Mouse (Mus musculus) kidney, adult 2 months (tissue): ENCODE measurements at regions not wholly inside any gene's neighbourhood (a gene's known extent, or its start where the extent isn't known, plus 50 kb on each side); places are given as distances from the start of the nearest gene placed in this dataset.

Experiments used
- DNase-seq: peaks from one replicate; pipeline ENCODE4 v3.0.0; 2021
- H3K27ac ChIP-seq: fragments of 200-500 bp; 2 replicates; pipeline ENCODE4 v1.5.1; 2012; ENCODE audit warnings: low read depth, low read length, control low read depth, inconsistent platforms; ENCODE audit not compliant: insufficient read depth
- H3K27me3 ChIP-seq: fragments of 200-500 bp; replicated peaks from 2 replicates; pipeline ENCODE4 v1.6.1; 2012; ENCODE audit warnings: mild to moderate bottlenecking, moderate library complexity, low read length, inconsistent platforms; ENCODE audit not compliant: control insufficient read depth, insufficient read depth
- H3K36me3 ChIP-seq: fragments of 200-500 bp; 2 replicates; pipeline ENCODE4 v1.6.1; 2012; ENCODE audit warnings: mild to moderate bottlenecking, moderate library complexity, low read length, inconsistent platforms; ENCODE audit not compliant: control insufficient read depth, insufficient read depth
- H3K4me1 ChIP-seq: fragments of 200-500 bp; 2 replicates; pipeline ENCODE4 v1.6.1; 2011; ENCODE audit warnings: low read length; ENCODE audit not compliant: control insufficient read depth, insufficient read depth
- H3K4me3 ChIP-seq: fragments of 200-500 bp; 2 replicates; pipeline ENCODE4 v1.5.1; 2011; ENCODE audit warnings: mild to moderate bottlenecking, low read depth, low read length, control low read depth; ENCODE audit not compliant: insufficient read depth
- CTCF ChIP-seq: fragments of 200-500 bp; conservative IDR thresholded peaks from 2 replicates; pipeline ENCODE4 v1.5.1; 2011; ENCODE audit warnings: low read depth, mild to moderate bottlenecking, control low read depth, low read length, moderate library complexity, mixed read lengths; ENCODE audit not compliant: insufficient read depth, insufficient read length
- POLR2A ChIP-seq: fragments of 200-500 bp; IDR thresholded peaks from one replicate; pipeline ENCODE4 v1.6.1; 2011; ENCODE audit warnings: low read depth, low read length, control low read depth
- WGBS: fragments of 180-500 bp; shearing (Covaris S2); methylation state at CpG from one replicate; pipeline ENCODE4 v1.1.7; 2018; 5-methylcytosine and 5-hydroxymethylcytosine counted together

GRCm38 (mm10) chr2:128334143-128334470 is 208.3 kb downstream of the Bcl2l11 start:
- no peaks in the 10 kb centered on the region for H3K27me3 ChIP-seq
- 76% methylated on average over 2 of the region's 2 CpGs for WGBS
- no peak for TF ChIP-seq CTCF
- no peak for TF ChIP-seq POLR2A
- H3K36me3 ChIP-seq: no peaks in the 10 kb centered on the region
- DNase-seq: no peak
- no peak overlapping the region for H3K27ac ChIP-seq
- H3K4me1 ChIP-seq: peaks cover 18% of the 10 kb centered on the region
- H3K4me3 ChIP-seq: no peak overlapping the region

GRCm38 (mm10) chr2:128334757-128335500 is 209.1 kb downstream of the Bcl2l11 start:
- H3K4me3 ChIP-seq: no peak overlapping the region
- 80% methylated on average over 7 of the region's 7 CpGs for WGBS
- no peak overlapping the region for H3K27ac ChIP-seq
- no peak for DNase-seq
- H3K36me3 ChIP-seq: no peaks in the 10 kb centered on the region
- H3K27me3 ChIP-seq: no peaks in the 10 kb centered on the region
- H3K4me1 ChIP-seq: peaks cover 25% of the 10 kb centered on the region
- TF ChIP-seq POLR2A: no peak
- TF ChIP-seq CTCF: no peak

DNA sequence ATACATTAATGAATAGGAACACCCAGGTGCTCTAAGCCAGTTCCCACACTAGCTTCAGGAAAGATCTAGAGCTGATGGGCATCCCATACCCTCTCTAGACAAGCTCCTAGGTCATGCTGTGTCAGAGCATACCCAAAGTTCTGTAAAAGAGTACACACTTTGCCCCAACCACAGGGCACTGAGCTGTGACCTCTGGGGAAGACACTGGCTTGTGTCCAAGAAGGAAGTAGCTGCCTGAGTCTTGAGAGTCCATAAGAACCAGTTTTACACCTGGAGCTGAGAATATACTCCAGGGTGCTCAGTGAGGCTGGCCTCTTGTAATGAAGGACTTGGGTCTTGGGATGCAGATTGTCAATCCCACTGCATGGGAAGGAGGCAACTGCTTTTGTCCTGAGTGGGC is 211.4 kb downstream of the Bcl2l11 start:
- DNase-seq: peak; percentile 82
- no peak overlapping the region for H3K27ac ChIP-seq
- no peaks in the 10 kb centered on the region for H3K36me3 ChIP-seq
- H3K4me3 ChIP-seq: no peak overlapping the region
- H3K4me1 ChIP-seq: peaks cover 25% of the 10 kb centered on the region
- no peak for TF ChIP-seq POLR2A
- H3K27me3 ChIP-seq: no peaks in the 10 kb centered on the region

GRCm38 (mm10) chr2:128337791-128338190 is 212.0 kb downstream of the Bcl2l11 start:
- 87% methylated on average over 5 of the region's 5 CpGs for WGBS
- Histone ChIP-seq H3K36me3 (no peaks in the 10 kb centered on the region), H3K4me3 (no peak overlapping the region), H3K27me3 (no peaks in the 10 kb centered on the region), H3K27ac (peak overlapping the region; percentile 37; the same call in 1 of the 2 replicates), H3K4me1 (peaks cover 25% of the 10 kb centered on the region)
- TF ChIP-seq CTCF (no peak), POLR2A (no peak)
- no peak for DNase-seq

- TF ChIP-seq POLR2A (no peak), CTCF (no peak)
- 22% methylated on average over 4 of the region's 4 CpGs for WGBS
- peak overlapping the region; percentile 74 for H3K27ac ChIP-seq
Measured at GRCm38 (mm10) chr2:128338474-128338873, 212.6 kb downstream of the Bcl2l11 start.

DNA sequence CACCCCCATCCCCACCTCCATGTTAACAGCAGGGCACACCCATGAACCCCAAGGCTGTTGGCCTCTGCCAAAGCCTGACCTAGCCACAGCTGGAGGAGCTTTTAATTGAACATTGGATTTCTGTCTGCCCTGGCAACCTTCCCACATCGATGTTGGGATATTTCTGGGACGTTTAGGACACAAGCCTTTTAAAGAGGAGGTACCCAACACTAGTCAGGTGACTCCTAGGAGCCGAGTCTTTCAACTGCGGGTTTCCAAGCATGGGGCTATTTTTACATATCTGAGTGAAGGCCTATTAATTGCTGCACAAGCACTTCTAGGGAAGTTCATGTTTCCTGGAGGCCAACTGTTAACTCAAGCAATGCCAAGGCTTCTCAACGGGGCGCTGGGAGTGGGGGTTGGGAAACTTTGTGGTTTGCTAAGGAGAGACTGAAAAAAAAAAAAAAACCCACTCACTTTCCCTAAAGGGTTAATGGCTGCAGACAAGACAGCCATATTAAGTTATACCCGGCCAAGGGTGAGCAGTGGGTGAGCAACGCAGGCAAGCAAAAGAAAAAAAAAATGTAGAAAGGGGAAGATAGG is 213.3 kb downstream of the Bcl2l11 start:
- peak; percentile 78 for DNase-seq
- TF ChIP-seq CTCF (no peak), POLR2A (no peak)
- Histone ChIP-seq H3K4me3 (no peak overlapping the region), H3K27me3 (no peaks in the 10 kb centered on the region), H3K4me1 (peaks cover 25% of the 10 kb centered on the region), H3K27ac (peak overlapping the region; percentile 74), H3K36me3 (no peaks in the 10 kb centered on the region)
- WGBS: 7% methylated on average over 8 of the region's 8 CpGs

More at GRCm38 (mm10) chr2:128338474-128338873, 212.6 kb downstream of the Bcl2l11 start:
- DNase-seq: peak; percentile 92
- H3K4me1 ChIP-seq: peaks cover 25% of the 10 kb centered on the region
- no peaks in the 10 kb centered on the region for H3K36me3 ChIP-seq
- no peaks in the 10 kb centered on the region for H3K27me3 ChIP-seq
- no peak overlapping the region for H3K4me3 ChIP-seq

GRCm38 (mm10) chr2:128339643-128340487 is 214.0 kb downstream of the Bcl2l11 start:
- no peaks in the 10 kb centered on the region for H3K36me3 ChIP-seq
- H3K4me3 ChIP-seq: no peak overlapping the region
- TF ChIP-seq POLR2A: no peak
- WGBS: 46% methylated on average over 19 of the region's 19 CpGs
- H3K4me1 ChIP-seq: peaks cover 25% of the 10 kb centered on the region
- DNase-seq: peak; percentile 45
- no peaks in the 10 kb centered on the region for H3K27me3 ChIP-seq
- no peak overlapping the region for H3K27ac ChIP-seq
